Mouse (Mus musculus) midbrain, embryonic 15.5 days (tissue): ENCODE measurements at regions not wholly inside any gene's neighbourhood (a gene's known extent, or its start where the extent isn't known, plus 50 kb on each side); places are given as distances from the start of the nearest gene placed in this dataset.

Experiments used
- ATAC-seq: fragments of 200-750 bp; cut with Nextera tagmentation; replicated peaks from 2 replicates; pipeline ENCODE4 v1.8.0; 2017; ENCODE audit warnings: moderate TSS enrichment
- H3K27ac ChIP-seq: fragments of 300-500 bp; sonication (generic); 2 replicates; pipeline ENCODE4 v1.5.1; 2015; ENCODE audit warnings: mild to moderate bottlenecking, inconsistent platforms
- H3K27me3 ChIP-seq: fragments of 300-500 bp; sonication (generic); replicated peaks from 2 replicates; pipeline ENCODE4 v1.6.1; 2015; ENCODE audit warnings: inconsistent platforms
- H3K36me3 ChIP-seq: fragments of 300-500 bp; sonication (generic); replicated peaks from 2 replicates; pipeline ENCODE4 v1.6.1; 2015; ENCODE audit warnings: inconsistent platforms
- H3K4me1 ChIP-seq: fragments of 300-500 bp; sonication (generic); 2 replicates; pipeline ENCODE4 v1.6.1; 2015; ENCODE audit warnings: inconsistent platforms
- H3K4me2 ChIP-seq: fragments of 300-500 bp; sonication (generic); 2 replicates; pipeline ENCODE4 v1.6.1; 2015; ENCODE audit warnings: inconsistent platforms, mild to moderate bottlenecking, moderate library complexity
- H3K4me3 ChIP-seq: fragments of 300-500 bp; sonication (generic); 2 replicates; pipeline ENCODE4 v1.5.1; 2015; ENCODE audit warnings: mild to moderate bottlenecking, inconsistent platforms
- H3K9ac ChIP-seq: fragments of 300-500 bp; sonication (generic); 2 replicates; pipeline ENCODE4 v1.6.1; 2015; ENCODE audit warnings: mild to moderate bottlenecking, inconsistent platforms
- H3K9me3 ChIP-seq: fragments of 300-500 bp; sonication (generic); 2 replicates; pipeline ENCODE4 v1.6.1; 2016; ENCODE audit warnings: inconsistent platforms
- WGBS: fragments of 180-500 bp; shearing (Covaris S2); methylation state at CpG from one replicate; pipeline ENCODE4 v1.1.7; 2015; ENCODE audit warnings: mixed read lengths; 5-methylcytosine and 5-hydroxymethylcytosine counted together

DNA sequence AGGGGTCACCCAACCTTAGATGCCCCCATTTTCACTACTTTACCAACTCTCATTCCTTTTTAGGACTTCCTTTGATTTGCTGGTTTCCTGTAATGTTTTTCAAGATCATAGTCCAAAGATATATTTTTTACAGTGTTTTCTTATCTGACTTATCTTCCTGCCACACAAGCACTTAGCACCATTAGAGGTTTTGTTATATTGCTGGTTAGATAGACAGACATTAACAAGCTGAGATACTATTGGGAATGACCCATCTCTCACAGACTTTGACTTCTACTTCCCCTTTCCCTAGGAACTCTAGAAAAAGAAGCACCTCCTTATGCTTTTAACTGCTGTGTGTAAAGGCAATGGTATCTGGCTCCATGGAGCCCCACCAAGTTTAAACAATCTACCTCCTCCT, 127.0 kb upstream of the Nova1 start:
- Histone ChIP-seq H3K9me3 (no peaks in the 10 kb centered on the region), H3K4me3 (no peak overlapping the region), H3K27me3 (no peaks in the 10 kb centered on the region), H3K9ac (no peak overlapping the region), H3K36me3 (no peaks in the 10 kb centered on the region), H3K27ac (no peak overlapping the region), H3K4me1 (no peaks in the 10 kb centered on the region), H3K4me2 (no peak overlapping the region)
- ATAC-seq, result no peak

- H3K4me3 ChIP-seq, result no peak overlapping the region
- no peak overlapping the region for H3K9ac ChIP-seq
- H3K27me3 ChIP-seq, result no peaks in the 10 kb centered on the region
- no peak for ATAC-seq
- H3K9me3 ChIP-seq, result no peaks in the 10 kb centered on the region
- H3K27ac ChIP-seq, result no peak overlapping the region
- no peak overlapping the region for H3K4me2 ChIP-seq
- no peaks in the 10 kb centered on the region for H3K4me1 ChIP-seq
- H3K36me3 ChIP-seq, result no peaks in the 10 kb centered on the region
These were observed 112.4 kb upstream of the Nova1 start for GRCm38 (mm10) chr12:46931086-46931485.

DNA sequence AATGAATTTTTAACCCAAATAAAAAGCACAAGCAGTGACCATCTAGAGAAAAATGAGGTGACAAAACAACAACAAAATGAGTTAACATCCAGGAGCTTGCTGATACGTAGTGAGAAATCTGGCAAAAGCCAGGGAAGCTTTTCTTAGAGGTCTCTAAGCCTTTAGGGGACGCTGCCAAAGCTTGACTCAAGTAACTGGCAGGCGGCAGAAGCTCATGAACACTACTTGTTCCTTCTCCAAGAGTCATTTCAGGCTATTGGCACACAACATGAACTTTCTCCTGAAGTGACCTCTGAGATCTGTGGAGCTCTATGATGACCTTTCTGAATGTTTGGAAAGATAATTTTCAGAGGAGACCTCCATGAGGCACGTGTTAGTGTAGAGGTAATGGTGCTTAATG, 98.6 kb upstream of the Nova1 start:
- no peaks in the 10 kb centered on the region for H3K4me1 ChIP-seq
- H3K9ac ChIP-seq, result no peak overlapping the region
- ATAC-seq, result no peak
- H3K36me3 ChIP-seq, result no peaks in the 10 kb centered on the region
- no peaks in the 10 kb centered on the region for H3K9me3 ChIP-seq
- H3K27me3 ChIP-seq, result no peaks in the 10 kb centered on the region
- no peak overlapping the region for H3K4me2 ChIP-seq
- 78% methylated on average over 4 of the region's 4 CpGs for WGBS
- H3K27ac ChIP-seq, result no peak overlapping the region
- no peak overlapping the region for H3K4me3 ChIP-seq

- Histone ChIP-seq H3K4me3 (no peak overlapping the region), H3K36me3 (no peaks in the 10 kb centered on the region), H3K27ac (no peak overlapping the region), H3K9me3 (no peaks in the 10 kb centered on the region), H3K9ac (no peak overlapping the region), H3K4me2 (no peak overlapping the region), H3K4me1 (no peaks in the 10 kb centered on the region), H3K27me3 (no peaks in the 10 kb centered on the region)
- ATAC-seq, result no peak
- WGBS, result 95% methylated on average over 3 of the region's 3 CpGs
These were observed 59.4 kb upstream of the Nova1 start for GRCm38 (mm10) chr12:46878164-46878563.

DNA sequence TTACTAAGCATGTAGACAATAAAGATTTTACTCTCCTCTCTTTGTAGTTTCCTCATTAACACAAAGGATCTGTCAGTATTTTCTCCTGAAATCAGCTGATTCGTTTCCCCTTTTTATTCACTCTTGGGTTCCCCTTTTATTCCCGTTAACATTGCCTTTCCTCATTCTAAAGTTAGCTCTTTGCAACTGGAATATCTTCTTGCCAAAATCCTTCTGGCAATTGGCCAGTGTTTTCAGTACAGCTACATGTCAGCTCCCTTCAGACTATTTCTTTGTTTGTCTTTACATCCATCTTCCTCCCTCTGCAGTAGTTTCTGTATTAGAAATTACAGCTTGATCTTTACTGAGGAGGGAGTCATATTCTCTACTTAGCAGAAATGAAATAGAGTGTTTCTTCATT, 51.4 kb upstream of the Nova1 start:
- no peaks in the 10 kb centered on the region for H3K9me3 ChIP-seq
- no peaks in the 10 kb centered on the region for H3K4me1 ChIP-seq
- WGBS, result 42% methylated on average over 2 of the region's 2 CpGs
- H3K36me3 ChIP-seq, result no peaks in the 10 kb centered on the region
- no peak overlapping the region for H3K4me3 ChIP-seq
- H3K4me2 ChIP-seq, result no peak overlapping the region
- no peaks in the 10 kb centered on the region for H3K27me3 ChIP-seq
- ATAC-seq, result no peak
- no peak overlapping the region for H3K9ac ChIP-seq
- H3K27ac ChIP-seq, result no peak overlapping the region
